Mouse (Mus musculus) mouse embryonic stem cell (cell line): ENCODE measurements around the gene Ewsr1.

Experiments
- in situ Hi-C, 2 experiments: fragments of 300-500 bp; cut with MboI; formaldehyde crosslinking; loops; 1 replicate in 1 of 2; 3 replicates in 1 of 2; pipeline ENCODE4 v1.14.3; 2019 to 2020; ENCODE audit warnings: low sequenced_read_pairs in 2 of 2, low pct_unique_long_range_greater_than_20kb in 1 of 2, mixed read lengths in 1 of 2; ENCODE audit not compliant: unreplicated experiment in 1 of 2

Ewsr1 gene

DNA sequence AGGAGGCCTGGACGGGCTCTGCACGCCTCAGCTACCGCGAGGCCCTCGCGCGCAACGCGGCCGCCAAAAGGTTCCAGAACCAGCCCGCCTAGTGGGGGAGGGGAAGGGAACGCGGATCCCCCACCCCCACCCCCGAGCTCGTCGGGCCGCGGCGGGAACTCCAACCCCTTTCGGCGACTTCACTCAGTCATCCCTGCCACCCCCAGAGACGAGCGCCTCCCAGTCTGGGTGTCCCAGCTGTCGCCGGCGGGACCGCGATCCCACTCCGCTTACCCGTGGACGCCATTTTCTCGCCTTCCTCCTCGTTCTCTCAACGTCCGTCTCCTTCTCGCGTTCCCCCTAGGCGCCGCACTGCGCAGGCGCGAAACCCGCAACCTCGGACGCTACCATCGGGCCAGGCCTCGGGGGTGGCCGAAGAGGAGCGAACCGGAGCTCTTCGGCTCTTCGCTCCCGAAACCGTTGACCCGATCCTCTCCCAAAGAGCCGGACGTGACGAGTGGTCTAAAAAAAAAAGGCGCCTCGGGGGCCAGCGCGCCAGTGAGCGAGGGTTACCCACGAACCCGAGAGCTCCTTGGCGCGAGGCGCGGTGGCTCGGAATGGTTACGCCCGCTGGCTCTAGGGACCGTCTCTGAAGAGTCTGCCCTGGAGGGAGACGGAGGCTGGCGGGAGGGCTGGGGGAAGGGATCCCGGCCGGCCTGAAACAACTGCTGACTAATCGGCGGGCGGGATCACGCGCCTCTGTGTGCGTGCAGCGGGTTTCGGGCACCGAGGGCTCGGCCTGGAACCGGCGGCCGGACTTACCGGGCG lies at the start of gene Ewsr1, which contains the start of gene Rhbdd3:
Gene Ewsr1 (minus strand): TSS at position 531 of the 807 bp plus-strand sequence.
Gene Rhbdd3 (plus strand): TSS at position 191 of the 807 bp plus-strand sequence.
- in situ Hi-C loops = no loop called here

DNA sequence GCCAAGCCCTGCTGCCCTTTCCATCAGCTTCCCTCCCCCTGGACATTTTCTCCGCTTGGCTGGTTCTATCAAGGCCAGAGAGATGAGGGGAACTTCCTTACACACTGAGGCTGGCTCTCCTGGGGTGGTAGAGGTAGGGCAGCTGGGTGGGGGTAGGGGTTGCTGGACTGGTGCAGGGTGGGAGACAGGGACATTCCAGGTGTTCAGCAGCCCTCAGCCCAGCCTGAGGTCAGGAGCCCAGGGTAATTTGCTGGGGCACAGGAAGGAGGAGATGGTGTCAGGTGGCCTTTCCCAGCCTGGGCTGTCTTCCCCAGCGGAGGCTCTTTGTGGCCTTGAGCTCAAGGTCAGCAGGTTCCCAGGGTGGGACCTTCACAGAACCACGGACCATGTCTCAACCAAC lies 46.5 kb upstream of the Ewsr1 start:
- in situ Hi-C loops = no loop called here

DNA sequence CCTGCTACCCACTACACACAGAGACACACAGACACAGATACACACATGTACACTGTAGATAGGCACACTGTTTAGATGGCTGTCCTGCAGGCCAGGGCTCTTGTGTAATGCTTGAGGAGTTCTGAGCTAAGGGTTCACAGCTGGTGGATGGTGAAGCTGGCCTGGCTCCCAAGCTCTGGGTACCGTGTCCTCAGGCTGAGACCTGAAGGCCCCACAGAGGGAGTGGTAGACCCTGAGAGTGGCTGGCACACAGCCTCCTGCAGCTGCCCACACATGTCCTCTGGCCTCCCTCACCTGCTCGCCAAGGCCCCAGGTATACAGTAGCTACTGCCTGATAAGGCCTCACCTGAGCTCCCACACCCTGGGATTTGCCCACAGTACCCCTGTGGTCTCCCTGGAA lies 42.9 kb upstream of the Ewsr1 start:
- in situ Hi-C loops = no loop called here

DNA sequence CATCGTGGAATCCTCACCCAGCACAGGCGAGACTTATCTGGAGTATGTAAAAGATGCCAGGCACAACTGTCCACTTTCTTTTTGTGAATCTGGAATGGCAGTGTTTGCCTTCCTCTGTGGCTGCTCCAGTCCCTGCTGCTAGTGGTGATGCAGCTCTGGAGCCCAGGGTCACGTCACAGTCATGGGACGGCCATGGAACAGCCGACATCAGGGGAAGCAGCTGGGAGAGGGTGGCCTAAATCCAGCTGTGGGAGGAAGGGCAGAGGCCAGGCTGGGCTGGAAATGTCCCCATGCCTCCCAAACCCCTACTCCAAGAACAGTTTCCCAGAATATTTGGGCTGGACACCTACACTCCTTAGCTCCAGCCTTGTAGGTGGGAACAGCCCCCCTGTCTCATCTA lies 42.2 kb upstream of the Ewsr1 start:
- in situ Hi-C loops = no loop called here

DNA sequence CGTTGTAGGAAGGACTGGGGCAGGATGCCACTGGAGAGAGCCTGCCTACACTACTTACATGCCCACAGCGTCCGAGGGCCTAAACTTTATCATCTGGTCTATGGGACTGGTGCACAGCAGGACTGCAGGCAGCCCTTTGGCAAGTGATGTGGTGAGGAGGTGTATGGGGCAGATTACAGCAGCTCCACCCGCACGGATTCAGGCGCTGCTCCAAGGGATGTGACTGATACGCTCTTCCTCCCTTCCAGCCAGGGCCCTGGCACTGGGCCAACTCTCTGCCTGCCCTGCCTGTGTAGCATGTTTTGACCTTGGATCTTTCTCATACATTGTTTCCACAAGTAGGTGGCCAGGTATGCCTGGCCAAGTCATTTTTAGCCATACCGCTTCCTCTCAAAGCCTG lies 41.6 kb upstream of the Ewsr1 start:
- in situ Hi-C loops = no loop called here

DNA sequence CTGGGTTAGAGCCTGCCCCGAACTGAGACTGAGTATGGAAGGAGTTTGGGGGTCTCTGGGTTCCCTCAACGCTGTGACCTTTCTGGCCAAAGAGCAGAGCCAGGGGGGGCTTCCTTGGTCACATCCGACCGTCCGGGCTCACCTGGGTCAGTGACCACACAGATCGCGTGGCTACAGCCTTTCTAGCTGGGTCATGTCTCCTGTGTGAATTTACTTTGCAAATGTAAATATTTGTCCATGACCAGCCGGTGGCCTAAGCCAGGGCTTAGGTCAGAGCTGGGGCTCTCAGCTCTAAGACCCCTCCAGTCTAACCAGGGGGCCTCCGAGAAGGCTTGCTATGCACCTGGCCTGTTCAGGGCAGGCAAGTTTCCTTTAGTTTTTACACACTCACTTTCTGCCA lies 40.3 kb upstream of the Ewsr1 start:
- in situ Hi-C loops = no loop called here

DNA sequence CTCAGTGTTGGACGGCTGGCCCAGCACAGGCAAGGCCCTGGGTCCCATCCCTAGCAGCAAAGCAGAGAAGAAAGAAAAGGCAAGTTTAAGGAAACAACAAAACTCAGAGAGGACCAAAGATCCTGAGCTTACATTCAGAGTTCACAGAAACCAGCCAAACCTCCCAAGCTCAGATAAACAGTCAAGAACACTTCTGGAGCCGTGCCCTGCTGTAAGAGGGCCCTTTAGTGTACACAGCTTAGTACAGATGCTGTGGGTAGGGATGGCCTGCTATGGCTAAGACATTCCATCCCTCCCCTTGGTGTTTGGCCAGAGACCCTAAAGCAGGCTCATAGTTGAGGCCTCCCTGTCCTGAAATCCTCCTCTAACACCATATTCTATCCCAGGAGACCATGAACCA lies 39.6 kb upstream of the Ewsr1 start:
- in situ Hi-C loops = no loop called here

DNA sequence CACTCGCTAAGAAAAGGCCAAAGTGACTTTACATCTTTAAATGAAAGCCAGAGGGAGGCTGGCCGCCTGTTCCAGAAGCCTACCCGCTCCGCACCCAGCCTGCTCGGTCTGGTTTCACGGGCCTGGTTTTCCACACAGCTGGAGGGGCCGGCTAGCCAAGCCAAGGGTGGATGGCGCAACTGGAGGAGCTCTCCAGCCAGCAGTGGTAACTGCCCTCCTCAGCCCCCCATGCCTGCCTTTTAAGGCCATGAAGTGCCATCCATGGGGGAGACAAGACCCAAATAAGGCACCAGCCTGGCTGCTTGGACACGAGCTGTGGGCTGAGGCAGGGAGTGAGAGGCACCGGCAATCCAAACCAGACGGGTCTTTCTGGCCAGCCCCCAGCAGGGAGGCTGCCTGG lies 36.8 kb upstream of the Ewsr1 start:
- in situ Hi-C loops = no loop called here

DNA sequence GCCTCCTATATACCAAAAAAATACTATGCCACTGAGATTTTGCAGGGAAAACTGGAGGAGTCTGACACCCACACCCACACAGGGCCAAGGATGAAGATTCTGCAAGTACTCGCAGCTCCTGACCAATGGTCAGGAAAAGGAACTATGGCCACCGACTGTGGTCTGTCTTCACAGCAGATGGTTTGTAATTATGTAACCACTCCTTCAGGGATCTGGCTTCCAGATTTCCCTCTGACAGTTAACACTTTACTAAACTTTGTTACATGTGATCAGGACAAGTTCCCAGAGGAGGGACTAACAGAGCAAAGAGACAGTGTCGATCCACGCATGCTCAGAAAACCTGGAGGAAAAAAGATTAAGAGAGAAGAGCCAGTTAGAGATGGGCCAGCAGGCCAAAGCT lies 33.7 kb upstream of the Ewsr1 start:
- in situ Hi-C loops = no loop called here

DNA sequence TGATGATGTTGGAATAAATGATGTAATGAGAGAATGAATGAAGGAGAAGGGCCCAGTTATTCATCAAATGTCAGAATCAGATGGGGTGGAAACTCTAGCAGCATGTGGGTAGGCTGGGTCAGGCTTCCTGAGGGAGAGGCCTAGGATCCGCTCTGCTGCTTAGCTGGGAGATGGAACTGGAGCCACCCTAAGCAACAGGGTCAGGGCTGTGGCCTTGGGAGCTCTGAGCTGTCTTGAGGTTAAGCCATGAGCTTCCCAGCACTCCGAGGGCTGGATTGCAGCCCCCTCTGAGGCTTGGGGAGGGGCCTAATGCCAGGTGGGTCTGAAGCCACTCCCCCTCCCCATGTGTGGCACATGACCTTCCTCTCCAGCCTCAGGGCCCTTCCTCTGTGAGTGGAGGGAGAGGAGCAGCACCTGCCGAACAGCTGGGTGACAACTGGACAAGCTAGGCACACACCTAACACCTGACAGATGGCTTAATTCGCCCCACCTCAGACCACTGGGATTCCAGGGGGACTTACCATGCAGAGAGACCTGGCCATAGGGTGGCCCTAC lies 31.1 kb upstream of the Ewsr1 start:
- in situ Hi-C loops = no loop called here

DNA sequence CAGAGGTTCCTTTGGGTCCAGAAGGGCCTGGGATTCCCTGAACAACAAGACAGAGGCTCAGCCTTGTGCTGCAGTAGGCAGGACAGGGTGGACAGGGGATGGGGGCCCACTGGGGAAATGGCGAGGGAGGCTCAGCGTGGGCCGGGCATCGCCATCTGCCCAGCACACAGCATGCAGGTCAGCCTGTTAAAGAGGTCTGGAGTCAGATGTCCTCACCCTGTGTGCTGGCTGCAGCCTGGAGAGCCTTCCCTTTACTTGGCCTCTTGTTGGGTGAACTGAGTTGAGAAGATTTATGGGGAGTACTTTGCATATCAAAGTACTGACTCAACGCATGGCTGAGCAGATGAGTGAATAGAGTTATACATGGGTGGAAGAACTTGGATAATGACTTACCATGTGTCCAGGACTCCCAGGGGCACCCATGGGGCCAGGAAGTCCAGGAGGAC lies 30.0 kb upstream of the Ewsr1 start:
- in situ Hi-C loops = no loop called here

DNA sequence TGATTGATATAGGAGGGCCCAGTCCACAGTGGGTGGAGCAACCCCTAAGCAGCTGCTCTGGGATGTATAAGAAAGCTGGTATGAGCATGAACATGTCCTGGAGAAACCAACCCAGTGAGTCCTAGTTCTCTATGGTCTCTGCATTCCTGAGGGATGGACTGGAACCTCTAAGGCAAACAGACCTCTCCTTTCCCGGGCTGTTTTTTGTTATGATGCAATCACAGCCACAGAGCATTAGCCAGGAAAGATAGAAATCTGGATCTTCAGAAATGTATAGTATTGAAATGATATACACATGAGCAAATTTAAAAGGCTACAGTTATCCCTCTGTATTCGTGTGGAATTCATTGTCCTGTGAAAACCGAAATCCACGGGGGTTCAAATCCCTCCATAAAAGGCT lies 26.6 kb upstream of the Ewsr1 start:
- in situ Hi-C loops = no loop called here

DNA sequence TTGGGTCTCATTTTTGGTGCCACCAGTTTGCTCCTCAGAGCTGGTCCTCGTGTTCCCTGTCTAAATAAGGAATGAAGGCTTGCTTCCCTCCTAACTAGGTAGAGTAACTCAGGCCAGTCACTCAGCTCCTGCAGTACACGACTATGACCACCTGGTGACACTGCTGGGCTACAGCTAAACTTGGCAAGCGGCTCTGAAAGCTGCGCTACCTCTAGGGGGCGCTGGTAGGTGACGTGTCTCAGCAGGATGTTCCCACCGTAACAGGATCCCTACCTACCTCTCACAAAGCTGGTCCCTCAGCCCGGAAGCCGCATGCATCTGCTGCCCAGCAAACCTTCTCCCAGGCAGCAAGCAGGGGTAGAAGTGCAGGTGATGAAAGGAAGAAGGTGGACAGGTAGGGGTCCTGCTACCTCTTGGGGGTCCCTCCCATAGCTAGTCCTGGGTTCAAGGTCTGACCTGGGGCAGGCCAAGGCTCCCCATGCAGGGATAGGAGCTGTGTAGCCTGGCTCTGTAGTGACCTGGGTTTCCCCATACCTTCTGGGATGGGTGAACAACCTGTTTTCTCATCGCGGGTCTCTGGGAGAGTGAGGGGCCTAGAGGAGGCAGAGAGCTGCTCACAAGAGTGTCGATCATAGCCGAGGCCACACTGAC lies 16.0 kb upstream of the Ewsr1 start:
- in situ Hi-C loops = loop anchor here (5.0 kb wide), 2 partner anchors 37 to 42 kb away; partner anchors contain the start of gene Emid1 (in 1 of the 2)

DNA sequence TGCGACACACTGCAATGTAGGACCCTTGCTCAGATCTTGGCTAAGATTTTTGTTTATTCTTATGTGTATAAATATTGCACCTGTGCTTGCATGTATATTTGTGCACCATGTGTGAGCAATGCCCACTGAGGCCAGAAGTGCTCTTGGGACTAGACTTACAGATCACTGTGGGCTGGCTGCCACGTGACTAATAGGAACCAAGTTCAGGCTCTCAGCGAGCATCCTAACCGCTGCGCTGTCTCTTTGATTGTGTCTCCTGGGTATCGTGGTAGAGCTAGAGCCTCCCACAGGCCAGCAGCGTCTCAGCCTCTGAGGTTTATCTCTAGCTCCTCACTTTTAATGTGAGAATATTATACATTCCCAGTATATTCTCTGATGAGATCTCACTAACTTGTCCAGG lies 14.6 kb upstream of the Ewsr1 start:
- in situ Hi-C loops = no loop called here

DNA sequence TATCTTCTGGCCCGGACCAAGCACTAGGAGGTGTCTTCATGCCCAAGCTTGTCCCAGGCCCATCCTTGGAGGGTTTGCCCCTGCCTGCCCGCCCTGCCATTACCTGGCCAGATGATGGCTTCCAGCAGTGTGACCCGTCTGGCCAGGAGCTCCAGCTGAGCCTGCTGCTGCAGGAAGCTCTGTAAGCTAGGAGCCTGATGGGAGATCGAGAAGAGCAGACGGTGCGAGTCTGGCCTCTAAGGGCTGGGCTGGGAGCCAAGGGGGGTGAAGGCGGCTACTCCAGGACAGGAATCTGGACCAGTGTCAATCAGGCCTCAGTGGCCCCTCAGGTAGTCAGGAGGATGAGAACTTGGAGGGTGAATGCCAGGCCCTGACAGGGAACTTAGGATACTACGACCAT lies 10.4 kb upstream of the Ewsr1 start:
- in situ Hi-C loops = no loop called here

DNA sequence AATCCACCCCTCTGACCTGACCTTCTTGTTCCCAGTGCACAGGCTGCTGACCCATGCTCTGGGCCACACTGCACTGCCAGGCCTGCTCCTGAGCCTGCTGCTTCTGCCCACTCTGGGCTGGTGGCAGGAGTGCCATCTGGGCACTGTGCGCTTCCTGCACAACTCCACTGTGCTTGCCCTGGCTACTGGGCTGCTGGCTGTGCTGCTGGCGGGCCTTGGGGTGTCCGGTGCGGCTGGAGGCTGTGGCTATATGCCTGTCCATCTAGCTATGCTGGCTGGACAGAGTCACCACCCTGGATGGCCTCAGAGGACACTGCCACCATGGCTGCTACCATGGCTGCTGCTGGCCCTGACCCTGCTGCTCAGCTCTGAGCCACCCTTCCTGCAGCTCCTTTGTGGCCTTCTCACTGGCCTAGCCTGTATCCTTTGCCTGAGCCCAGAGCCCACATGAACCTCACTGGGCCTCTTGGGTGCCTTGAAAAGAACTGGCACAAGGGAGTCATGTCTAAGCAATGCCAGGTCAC lies 5.0 kb upstream of the Ewsr1 start:
- in situ Hi-C loops = no loop called here

DNA sequence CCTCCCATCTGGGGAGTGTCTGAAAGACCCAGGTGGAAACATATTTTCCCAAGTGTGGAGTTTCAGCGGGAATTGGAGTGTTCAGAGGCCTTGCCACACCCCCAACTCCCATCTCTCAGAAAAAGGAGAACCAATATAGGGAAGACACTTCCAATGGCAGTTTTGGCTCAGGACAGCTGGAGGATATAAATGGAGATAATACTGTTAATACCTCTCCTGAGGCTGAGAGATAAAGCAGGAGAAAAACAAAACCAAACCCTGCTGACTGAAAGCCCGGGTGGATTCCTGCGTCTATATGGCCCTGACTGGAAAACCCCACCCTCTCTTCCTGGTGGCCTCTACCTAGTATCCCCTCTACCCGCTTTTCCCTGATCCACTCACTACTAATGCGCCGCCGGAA lies 3.3 kb upstream of the Ewsr1 start:
- in situ Hi-C loops = no loop called here

DNA sequence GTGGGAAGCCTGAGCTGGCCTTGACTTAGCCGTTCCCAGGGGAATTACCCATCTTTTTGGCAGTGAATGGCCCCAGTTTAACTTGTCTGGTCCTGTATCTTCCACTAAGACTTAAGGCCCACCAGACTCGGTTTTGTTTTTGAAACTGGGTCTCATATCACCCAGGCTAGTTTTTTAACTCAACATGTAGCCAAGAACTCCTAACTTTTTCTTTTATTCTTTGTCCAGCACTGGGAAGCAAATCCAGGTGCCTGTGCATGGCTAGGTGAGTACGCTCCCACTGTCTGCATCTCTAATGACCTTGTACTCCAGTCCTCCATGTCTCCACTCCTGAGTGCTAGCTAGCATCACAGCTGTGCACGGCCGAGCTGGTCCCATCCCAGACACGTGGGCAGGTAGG lies 2.6 kb upstream of the Ewsr1 start:
- in situ Hi-C loops = no loop called here

DNA sequence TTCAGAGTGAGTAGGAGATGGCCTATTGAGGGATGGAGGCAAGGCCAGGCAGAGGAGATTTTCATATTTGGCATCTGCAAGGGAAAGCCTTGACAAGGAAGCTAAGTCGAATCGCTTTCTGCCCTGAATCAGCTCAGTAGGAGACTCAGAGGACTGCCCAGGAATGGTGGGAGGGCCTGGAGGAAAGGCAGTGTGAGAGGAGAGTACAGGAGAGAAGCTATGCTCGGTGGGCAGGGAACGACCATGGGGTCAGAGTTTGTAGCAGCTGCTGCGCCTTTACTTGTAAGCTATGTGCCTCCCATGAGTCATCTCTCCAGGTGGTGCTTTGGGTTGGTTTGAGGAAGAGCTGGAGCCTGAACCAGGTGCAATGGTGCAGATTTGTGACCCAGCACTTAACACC lies 1.7 kb upstream of the Ewsr1 start:
- in situ Hi-C loops = no loop called here
